Mouse (Mus musculus): ENCODE data around the gene Arhgef28. TPM values are rescaled to one million over a fixed set of nuclear protein-coding genes. Genes with fewer than 3 reads are reported as not detected.

Gene Arhgef28
- 1.1 TPM for polyA plus RNA-seq (2012; fragmentation: generic; extraction: Trizol)
- long read RNA-seq, experiment 1 = 0 reads
- long read RNA-seq, experiment 2, full-length matches to known transcripts = 1 of 8 reads
- long read RNA-seq, experiment 2, partial matches to known transcripts = 6 of 8 reads
- long read RNA-seq, experiment 2, other reads (novel, unspliced or antisense) = 1 of 8 reads

- H3K36me3 ChIP-seq (ENCODE audit: control insufficient read depth, insufficient read depth) = no peaks in the 10 kb centered on the region
Observed at GRCm38 (mm10) chr13:98205771-98206545, at the start of gene Arhgef28. Gene Arhgef28, minus strand, starts transcription at chr13:98206439.

GRCm38 (mm10) chr13:98254921-98255320, 48.7 kb upstream of the Arhgef28 start:
- Histone ChIP-seq H3K27me3 (ENCODE audit: control insufficient read depth, insufficient read depth, insufficient read length) (no peaks in the 10 kb centered on the region), H3K79me3 (ENCODE audit: low read depth) (peaks cover 3% of the 10 kb centered on the region), H3ac (ENCODE audit: control insufficient read depth, insufficient read length, low read depth) (no peak overlapping the region), H3K4me3 (ENCODE audit: insufficient read depth, poor library complexity, severe bottlenecking) (no peak overlapping the region), H3K79me2 (ENCODE audit: control insufficient read depth, insufficient read depth) (peaks cover 9% of the 10 kb centered on the region), H3K36me3 (ENCODE audit: control insufficient read depth, insufficient read depth) (peaks cover 92% of the 10 kb centered on the region)
- TF ChIP-seq CTCF (IDR thresholded peaks at IDR 0.05; ENCODE audit: control insufficient read depth, insufficient read depth, insufficient read length) (no peak), FOSL1 (IDR thresholded peaks at IDR 0.05; ENCODE audit: insufficient read depth, low read length, poor library complexity, severe bottlenecking) (no peak), CEBPB (IDR thresholded peaks at IDR 0.05; ENCODE audit: low read depth) (no peak), MYOD1 (IDR thresholded peaks at IDR 0.05; ENCODE audit: control insufficient read depth, insufficient read length, low read depth) (no peak), MYOG (IDR thresholded peaks at IDR 0.05; ENCODE audit: control insufficient read depth, extremely low read depth, insufficient read length) (no peak), USF1 (IDR thresholded peaks at IDR 0.05; ENCODE audit: low read depth) (no peak), MAX (IDR thresholded peaks at IDR 0.05) (no peak)

More at GRCm38 (mm10) chr13:98205771-98206545, at the start of gene Arhgef28:
- peak within 1 kb of the TSS; percentile 57 for H3ac ChIP-seq (ENCODE audit: control insufficient read depth, insufficient read length, low read depth)
- TF ChIP-seq MYOG (IDR thresholded peaks at IDR 0.05; ENCODE audit: control insufficient read depth, extremely low read depth, insufficient read length) (no peak), CTCF (IDR thresholded peaks at IDR 0.05; ENCODE audit: control insufficient read depth, insufficient read depth, insufficient read length) (peak; percentile 61)
- no peaks in the 10 kb centered on the region for H3K27me3 ChIP-seq (ENCODE audit: control insufficient read depth, insufficient read depth, insufficient read length)
- H3K79me3 ChIP-seq (ENCODE audit: low read depth) = no peaks in the 10 kb centered on the region
- peak within 1 kb of the TSS; percentile 23 for H3K4me3 ChIP-seq (ENCODE audit: insufficient read depth, poor library complexity, severe bottlenecking)
- no peaks in the 10 kb centered on the region for H3K79me2 ChIP-seq (ENCODE audit: control insufficient read depth, insufficient read depth)

- peaks cover 71% of the 10 kb centered on the region for H3K36me3 ChIP-seq (ENCODE audit: control insufficient read depth, insufficient read depth)
Observed at GRCm38 (mm10) chr13:98249594-98249993, 43.4 kb upstream of the Arhgef28 start.

GRCm38 (mm10) chr13:98245386-98245785, 39.1 kb upstream of the Arhgef28 start:
- Histone ChIP-seq H3K79me2 (ENCODE audit: control insufficient read depth, insufficient read depth) (no peaks in the 10 kb centered on the region), H3K79me3 (ENCODE audit: low read depth) (no peaks in the 10 kb centered on the region), H3ac (ENCODE audit: control insufficient read depth, insufficient read length, low read depth) (no peak overlapping the region), H3K27me3 (ENCODE audit: control insufficient read depth, insufficient read depth, insufficient read length) (no peaks in the 10 kb centered on the region), H3K4me3 (ENCODE audit: insufficient read depth, poor library complexity, severe bottlenecking) (no peak overlapping the region), H3K36me3 (ENCODE audit: control insufficient read depth, insufficient read depth) (peaks cover 31% of the 10 kb centered on the region)
- TF ChIP-seq MYOG (IDR thresholded peaks at IDR 0.05; ENCODE audit: control insufficient read depth, extremely low read depth, insufficient read length) = no peak
- no peak for TF ChIP-seq FOSL1 (IDR thresholded peaks at IDR 0.05; ENCODE audit: insufficient read depth, low read length, poor library complexity, severe bottlenecking)
- no peak for TF ChIP-seq CTCF (IDR thresholded peaks at IDR 0.05; ENCODE audit: control insufficient read depth, insufficient read depth, insufficient read length)
- no peak for TF ChIP-seq USF1 (IDR thresholded peaks at IDR 0.05; ENCODE audit: low read depth)
- TF ChIP-seq CEBPB (IDR thresholded peaks at IDR 0.05; ENCODE audit: low read depth) = no peak
- no peak for TF ChIP-seq MYOD1 (IDR thresholded peaks at IDR 0.05; ENCODE audit: control insufficient read depth, insufficient read length, low read depth)
- no peak for TF ChIP-seq MAX (IDR thresholded peaks at IDR 0.05)

More at GRCm38 (mm10) chr13:98249594-98249993, 43.4 kb upstream of the Arhgef28 start:
- H3K79me3 ChIP-seq (ENCODE audit: low read depth) = no peaks in the 10 kb centered on the region
- no peak overlapping the region for H3ac ChIP-seq (ENCODE audit: control insufficient read depth, insufficient read length, low read depth)
- no peak overlapping the region for H3K4me3 ChIP-seq (ENCODE audit: insufficient read depth, poor library complexity, severe bottlenecking)
- H3K27me3 ChIP-seq (ENCODE audit: control insufficient read depth, insufficient read depth, insufficient read length) = no peaks in the 10 kb centered on the region
- H3K79me2 ChIP-seq (ENCODE audit: control insufficient read depth, insufficient read depth) = no peaks in the 10 kb centered on the region
- TF ChIP-seq USF1 (IDR thresholded peaks at IDR 0.05; ENCODE audit: low read depth) = no peak
- no peak for TF ChIP-seq CEBPB (IDR thresholded peaks at IDR 0.05; ENCODE audit: low read depth)
- no peak for TF ChIP-seq MYOG (IDR thresholded peaks at IDR 0.05; ENCODE audit: control insufficient read depth, extremely low read depth, insufficient read length)
- TF ChIP-seq MYOD1 (IDR thresholded peaks at IDR 0.05; ENCODE audit: control insufficient read depth, insufficient read length, low read depth) = no peak
- no peak for TF ChIP-seq MAX (IDR thresholded peaks at IDR 0.05)
- no peak for TF ChIP-seq FOSL1 (IDR thresholded peaks at IDR 0.05; ENCODE audit: insufficient read depth, low read length, poor library complexity, severe bottlenecking)
- TF ChIP-seq CTCF (IDR thresholded peaks at IDR 0.05; ENCODE audit: control insufficient read depth, insufficient read depth, insufficient read length) = no peak

GRCm38 (mm10) chr13:98244571-98245350, 38.5 kb upstream of the Arhgef28 start:
- Histone ChIP-seq H3K79me2 (ENCODE audit: control insufficient read depth, insufficient read depth) (no peaks in the 10 kb centered on the region), H3K4me3 (ENCODE audit: insufficient read depth, poor library complexity, severe bottlenecking) (no peak overlapping the region), H3K27me3 (ENCODE audit: control insufficient read depth, insufficient read depth, insufficient read length) (no peaks in the 10 kb centered on the region), H3ac (ENCODE audit: control insufficient read depth, insufficient read length, low read depth) (no peak overlapping the region), H3K79me3 (ENCODE audit: low read depth) (no peaks in the 10 kb centered on the region), H3K36me3 (ENCODE audit: control insufficient read depth, insufficient read depth) (peaks cover 24% of the 10 kb centered on the region)
- TF ChIP-seq CTCF (IDR thresholded peaks at IDR 0.05; ENCODE audit: control insufficient read depth, insufficient read depth, insufficient read length) (no peak), CEBPB (IDR thresholded peaks at IDR 0.05; ENCODE audit: low read depth) (no peak), MYOD1 (IDR thresholded peaks at IDR 0.05; ENCODE audit: control insufficient read depth, insufficient read length, low read depth) (no peak), MAX (IDR thresholded peaks at IDR 0.05) (no peak), FOSL1 (IDR thresholded peaks at IDR 0.05; ENCODE audit: insufficient read depth, low read length, poor library complexity, severe bottlenecking) (no peak), MYOG (IDR thresholded peaks at IDR 0.05; ENCODE audit: control insufficient read depth, extremely low read depth, insufficient read length) (no peak), USF1 (IDR thresholded peaks at IDR 0.05; ENCODE audit: low read depth) (no peak)

Data from C2C12 (cell line).